Mouse (Mus musculus) neural tube, embryonic 11.5 days (tissue): ENCODE results near the gene Olfr434. TPM values are rescaled to one million over a fixed set of nuclear protein-coding genes. Genes with fewer than 3 reads are reported as not detected.
"Not testable (repeated sequence)": the region's sequence is repeated elsewhere in the genome, so short reads cannot be mapped to it uniquely, and the experiment has no call there.

ENCODE experiments used
- ATAC-seq: fragments of 200-750 bp; cut with Nextera tagmentation; 2 replicates; pipeline ENCODE4 v1.8.0; 2017; ENCODE audit warnings: moderate number of reproducible peaks, mild to moderate bottlenecking, moderate TSS enrichment, moderate library complexity; ENCODE audit not compliant: insufficient read depth, low FRiP score, low TSS enrichment
- DNase-seq: peaks from one replicate; pipeline ENCODE4 v3.0.0-alpha.2; 2015; ENCODE audit warnings: low spot score
- H3K27ac ChIP-seq: fragments of 300-500 bp; sonication (generic); 2 replicates; pipeline ENCODE4 v1.5.1; 2014; ENCODE audit warnings: low read depth, mild to moderate bottlenecking, low read length
- H3K27me3 ChIP-seq: fragments of 300-500 bp; sonication (generic); 2 replicates; pipeline ENCODE4 v1.6.1; 2014; ENCODE audit warnings: mild to moderate bottlenecking, low read length, mixed read lengths; ENCODE audit not compliant: control insufficient read depth, insufficient read depth
- H3K36me3 ChIP-seq: fragments of 300-500 bp; sonication (generic); 2 replicates; pipeline ENCODE4 v1.6.1; 2014; ENCODE audit warnings: mild to moderate bottlenecking, low read length, moderate library complexity, mixed read lengths; ENCODE audit not compliant: control insufficient read depth, insufficient read depth
- H3K4me1 ChIP-seq: fragments of 300-500 bp; sonication (generic); 2 replicates; pipeline ENCODE4 v1.6.1; 2014; ENCODE audit warnings: low read length, mixed read lengths; ENCODE audit not compliant: control insufficient read depth, insufficient read depth
- H3K4me2 ChIP-seq: fragments of 300-500 bp; sonication (generic); 2 replicates; pipeline ENCODE4 v1.6.1; 2014; ENCODE audit warnings: low read depth, mild to moderate bottlenecking, moderate library complexity
- H3K4me3 ChIP-seq: fragments of 300-500 bp; sonication (generic); 2 replicates; pipeline ENCODE4 v1.5.1; 2014; ENCODE audit warnings: low read depth, low read length
- H3K9ac ChIP-seq: fragments of 300-500 bp; sonication (generic); 2 replicates; pipeline ENCODE4 v1.6.1; 2014; ENCODE audit warnings: mild to moderate bottlenecking, low read length
- H3K9me3 ChIP-seq: fragments of 300-500 bp; sonication (generic); 2 replicates; pipeline ENCODE4 v1.6.1; 2016; ENCODE audit warnings: low read length; ENCODE audit not compliant: control insufficient read depth
- WGBS: fragments of 180-500 bp; shearing (Covaris S2); extraction: QIAGEN DNeasy Blood & Tissue Kit; methylation state at CpG from one replicate; pipeline ENCODE4 v1.1.7; 2014; 5-methylcytosine and 5-hydroxymethylcytosine counted together
- polyA plus RNA-seq: library from polyadenylated mRNA; unstranded; fragments of >200 nt; fragmentation: Nextera tagmentation; extraction: Ambion mirVana; gene quantifications from 2 replicates; pipeline ENCODE4 v1.2.1, GENCODE M21; 2014

Gene Olfr434
- polyA plus RNA-seq, 1 experiment from 2014 or later, result not detected

DNA sequence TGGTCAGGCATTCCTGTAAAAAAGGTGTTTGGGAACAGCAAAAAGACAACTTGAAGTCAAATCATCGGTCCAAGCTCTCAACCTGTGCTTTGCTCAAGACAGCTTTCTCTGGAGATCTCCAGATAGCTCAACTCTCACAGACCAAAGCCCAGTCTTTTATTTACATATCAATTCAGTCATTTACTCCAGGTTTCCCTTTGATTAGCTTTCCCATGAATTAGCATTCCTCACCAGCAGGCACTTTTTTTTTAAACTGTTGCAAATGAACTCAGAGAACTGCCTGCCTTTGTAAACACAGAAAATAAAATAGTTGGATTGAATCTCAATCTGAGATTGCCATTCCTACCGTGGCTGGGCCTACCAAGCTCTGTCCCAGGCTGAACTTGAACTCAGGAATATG, 7.5 kb upstream of the Olfr434 start:
- no peak for DNase-seq
- Histone ChIP-seq H3K27me3 (no peaks in the 10 kb centered on the region), H3K36me3 (no peaks in the 10 kb centered on the region), H3K9me3 (no peaks in the 10 kb centered on the region), H3K4me1 (no peaks in the 10 kb centered on the region), H3K9ac (no peak overlapping the region), H3K4me3 (no peak overlapping the region), H3K27ac (no peak overlapping the region), H3K4me2 (no peak overlapping the region)
- 31% methylated on average over 2 of the region's 2 CpGs for WGBS
- no peak for ATAC-seq

DNA sequence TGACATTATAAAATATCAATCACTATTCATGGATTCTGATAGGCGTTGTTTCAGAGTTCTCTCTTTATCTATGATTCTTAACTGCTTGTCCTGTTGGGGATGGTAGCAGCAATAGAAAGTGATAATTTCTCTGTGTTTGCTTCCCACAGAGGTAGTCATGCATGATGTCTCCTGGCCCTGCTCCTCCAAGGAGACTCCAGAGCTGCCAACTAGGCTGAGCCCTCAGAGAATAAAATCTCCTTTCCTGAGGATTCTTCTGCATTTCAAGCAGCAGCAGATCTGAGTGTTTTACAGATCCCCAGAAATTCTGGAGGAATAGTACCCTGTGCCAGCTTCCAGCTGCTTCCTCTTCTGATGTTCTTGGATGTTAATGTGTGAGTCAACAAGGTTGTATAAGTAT, 18.4 kb downstream of the Olfr434 start, which contains the start of gene Olfr47:
TSS of gene Olfr47 (plus strand) at position 275 of the 400 bp plus-strand sequence.
- H3K27ac ChIP-seq, H3K9me3 ChIP-seq, H3K9ac ChIP-seq, DNase-seq, H3K36me3 ChIP-seq, H3K4me2 ChIP-seq, H3K4me3 ChIP-seq, H3K27me3 ChIP-seq, ATAC-seq, H3K4me1 ChIP-seq: not testable (repeated sequence)
- 87% methylated on average over 1 of the region's 1 CpGs for WGBS

- 17% methylated on average over 4 of the region's 4 CpGs for WGBS
- DNase-seq, result no peak
- peak; percentile 71; the same call in 1 of the 2 replicates for ATAC-seq
These were observed 29.2 kb downstream of the Olfr434 start for GRCm38 (mm10) chr6:43242061-43242460.

DNA sequence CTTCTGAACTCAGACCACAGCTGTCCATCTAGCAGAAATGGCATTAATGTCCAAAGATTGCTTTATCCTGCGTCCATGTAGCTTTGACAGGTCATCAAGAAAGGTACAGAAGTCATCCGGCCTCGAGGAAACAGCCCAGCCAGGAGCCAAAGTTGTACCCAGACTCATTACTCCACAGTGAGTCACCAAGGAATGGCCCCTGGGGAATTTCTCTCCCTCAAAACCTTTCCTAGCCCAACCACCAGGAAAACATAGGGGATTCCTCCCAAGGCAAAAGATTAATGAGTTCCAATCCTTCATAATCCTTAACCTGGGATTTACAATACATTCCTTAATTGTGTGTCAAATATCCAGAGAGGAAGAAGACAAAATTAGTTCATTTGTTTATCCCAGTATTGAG, 34.6 kb downstream of the Olfr434 start:
- DNase-seq, result no peak
- no peak overlapping the region for H3K9ac ChIP-seq
- no peaks in the 10 kb centered on the region for H3K36me3 ChIP-seq
- no peak overlapping the region for H3K27ac ChIP-seq
- WGBS, result 72% methylated on average over 3 of the region's 3 CpGs
- no peaks in the 10 kb centered on the region for H3K27me3 ChIP-seq
- no peak for ATAC-seq
- no peak overlapping the region for H3K4me2 ChIP-seq
- H3K4me1 ChIP-seq, result no peaks in the 10 kb centered on the region
- H3K4me3 ChIP-seq, result no peak overlapping the region
- H3K9me3 ChIP-seq, result no peaks in the 10 kb centered on the region

More at GRCm38 (mm10) chr6:43242061-43242460, 29.2 kb downstream of the Olfr434 start:
- Histone ChIP-seq H3K9ac (no peak overlapping the region), H3K27ac (no peak overlapping the region), H3K36me3 (no peaks in the 10 kb centered on the region), H3K9me3 (no peaks in the 10 kb centered on the region), H3K4me1 (no peaks in the 10 kb centered on the region), H3K4me2 (no peak overlapping the region), H3K4me3 (no peak overlapping the region), H3K27me3 (no peaks in the 10 kb centered on the region)

GRCm38 (mm10) chr6:43252994-43253393, 40.2 kb downstream of the Olfr434 start:
- Histone ChIP-seq H3K4me3 (no peak overlapping the region), H3K4me1 (no peaks in the 10 kb centered on the region), H3K9ac (no peak overlapping the region), H3K27me3 (no peaks in the 10 kb centered on the region), H3K9me3 (no peaks in the 10 kb centered on the region), H3K4me2 (no peak overlapping the region), H3K36me3 (no peaks in the 10 kb centered on the region), H3K27ac (no peak overlapping the region)
- no peak for ATAC-seq
- 93% methylated on average over 1 of the region's 1 CpGs for WGBS
- DNase-seq, result no peak

DNA sequence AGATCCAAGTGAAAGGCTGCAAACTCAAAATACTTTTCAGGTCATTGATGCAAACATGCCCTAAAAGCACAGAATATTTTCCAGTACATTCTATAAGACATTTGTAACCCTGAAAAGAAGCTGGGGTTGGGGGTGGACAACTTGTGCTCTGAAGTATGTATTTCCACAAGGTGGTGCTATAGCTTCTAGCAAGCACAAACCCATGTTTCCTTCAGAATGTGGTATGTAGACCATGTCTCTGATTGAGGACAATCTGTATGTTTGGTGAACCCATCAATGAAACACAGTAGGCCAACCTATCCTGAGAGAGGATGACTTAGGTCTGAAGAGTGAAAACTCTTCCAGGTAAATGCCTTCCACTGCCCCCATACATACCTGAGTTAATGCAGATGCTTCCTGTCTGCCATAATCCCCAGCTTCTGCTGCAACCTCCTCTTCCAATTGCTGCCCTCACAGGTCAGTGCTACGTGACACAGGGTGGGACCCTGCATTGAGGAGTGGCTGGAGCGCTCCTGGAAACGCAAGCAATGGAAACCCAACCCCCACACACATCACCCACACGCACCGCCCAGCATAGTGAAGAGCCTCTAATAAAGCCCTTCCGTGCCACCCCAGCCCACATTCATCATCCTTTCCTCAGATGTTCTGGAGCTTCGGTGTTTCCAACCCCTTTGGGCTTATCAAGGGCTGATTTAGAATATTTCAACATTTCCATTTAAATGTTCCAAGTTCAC, 41.5 kb downstream of the Olfr434 start:
- Histone ChIP-seq H3K4me3 (no peak overlapping the region), H3K4me1 (no peaks in the 10 kb centered on the region), H3K27ac (no peak overlapping the region), H3K9me3 (no peaks in the 10 kb centered on the region), H3K4me2 (no peak overlapping the region), H3K36me3 (no peaks in the 10 kb centered on the region), H3K27me3 (no peaks in the 10 kb centered on the region), H3K9ac (no peak overlapping the region)
- DNase-seq (no peak), ATAC-seq (no peak)
- WGBS, result 70% methylated on average over 7 of the region's 7 CpGs

- no peak for ATAC-seq
- WGBS, result 75% methylated on average over 2 of the region's 2 CpGs
- H3K27ac ChIP-seq, result no peak overlapping the region
These were observed 47.9 kb downstream of the Olfr434 start for GRCm38 (mm10) chr6:43260756-43261155.

DNA sequence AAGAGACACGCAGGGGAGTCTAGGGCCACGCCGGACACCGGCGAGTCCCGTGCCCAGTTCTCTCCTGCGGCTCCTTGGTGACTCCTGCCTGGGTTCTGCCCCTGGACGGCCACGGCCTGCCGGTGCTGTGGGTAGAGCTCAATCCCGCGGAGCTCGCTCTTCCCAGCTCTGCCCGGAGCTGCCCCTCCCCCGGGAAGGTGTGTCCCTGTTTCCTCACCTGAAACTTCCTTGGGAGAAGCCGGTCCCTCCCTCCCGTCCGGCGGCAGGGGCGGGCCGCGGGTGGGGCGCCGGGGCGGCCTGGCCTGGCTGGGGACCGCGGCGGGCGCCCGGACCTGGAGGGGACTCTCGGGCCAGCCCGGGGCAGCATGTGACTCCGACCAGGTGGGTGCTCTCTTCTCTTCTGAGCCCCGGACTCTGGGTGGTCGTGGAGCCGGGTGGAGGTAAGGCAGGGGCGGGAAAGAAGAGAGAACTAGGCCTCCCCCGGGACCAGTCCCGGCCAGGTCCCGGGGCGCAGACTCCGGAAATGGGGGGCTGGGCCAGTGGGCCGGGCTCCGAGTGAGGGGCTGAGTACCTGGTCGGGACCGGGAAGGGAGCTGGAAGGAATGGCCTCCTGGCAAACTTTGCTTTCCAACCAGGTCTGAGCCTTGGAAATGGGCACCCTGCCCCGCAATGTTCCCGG, 52.7 kb downstream of the Olfr434 start, which contains the start of gene Arhgef5:
TSS of gene Arhgef5 (plus strand) at position 220 of the 679 bp plus-strand sequence.
- WGBS, result under 1% methylated on average over 38 of the region's 48 CpGs

More at GRCm38 (mm10) chr6:43260756-43261155, 47.9 kb downstream of the Olfr434 start:
- peaks cover 8% of the 10 kb centered on the region for H3K27me3 ChIP-seq
- H3K9ac ChIP-seq, result no peak overlapping the region
- no peak for DNase-seq
- H3K4me1 ChIP-seq, result no peaks in the 10 kb centered on the region
- no peak overlapping the region for H3K4me2 ChIP-seq
- no peaks in the 10 kb centered on the region for H3K9me3 ChIP-seq
- no peaks in the 10 kb centered on the region for H3K36me3 ChIP-seq
- no peak overlapping the region for H3K4me3 ChIP-seq

More for the DNA sequence above, 52.7 kb downstream of the Olfr434 start, which contains the start of gene Arhgef5:
- no peaks in the 10 kb centered on the region for H3K9me3 ChIP-seq
- peak within 1 kb of the TSS; percentile 53 for H3K4me3 ChIP-seq
- H3K4me2 ChIP-seq, result peak within 1 kb of the TSS; percentile 84
- no peaks in the 10 kb centered on the region for H3K36me3 ChIP-seq
- ATAC-seq (peak; percentile 70), DNase-seq (peak; percentile 49)
- H3K4me1 ChIP-seq, result no peaks in the 10 kb centered on the region
- peak within 1 kb of the TSS; percentile 51 for H3K9ac ChIP-seq
- no peak within 1 kb of the TSS for H3K27ac ChIP-seq
- H3K27me3 ChIP-seq, result peaks cover 13% of the 10 kb centered on the region
